12 mouse cellular contexts compared by ENCODE assay signal in genomic region chr1:87010629-87011330, GRCm38 (mm10).
DNase-seq lines count a peak whose midpoint lies in the region; ATAC-seq lines count a peak whose summit lies in the region.
"Had no signal": no experiment of that assay in that cellular context is flagged by ENCODE, and none has a peak within 500 bp of the region (broad histone marks: within the 10 kb centered on the region; RNA-seq: fewer than 3 reads in every experiment).

No protein-coding gene starts in this region.

- ATAC-seq in embryonic facial prominence, embryonic 13.5 days (ENCODE audit: insufficient number of reproducible peaks, insufficient read depth, low FRiP score, low TSS enrichment, low read depth): no peak
- 0 out of 2 replicates have a peak, but pooled peaks have one; percentile 56 for ATAC-seq in limb, embryonic 15.5 days (ENCODE audit: insufficient number of reproducible peaks, low FRiP score, low TSS enrichment, low read depth)
- ATAC-seq: intestine, embryonic 16.5 days had no signal

- no peak overlapping the region for H3K9ac ChIP-seq in embryonic facial prominence, embryonic 13.5 days
- H3K9ac ChIP-seq in limb, embryonic 15.5 days: no peak overlapping the region

- no peaks in the 10 kb centered on the region for H3K27me3 ChIP-seq in embryonic facial prominence, embryonic 13.5 days
- H3K27me3 ChIP-seq in embryonic facial prominence, embryonic 10.5 days (replicated peaks; ENCODE audit: low read depth, poor library complexity, severe bottlenecking): no peaks in the 10 kb centered on the region
- H3K27me3 ChIP-seq in limb, embryonic 15.5 days: no peaks in the 10 kb centered on the region

- no peak overlapping the region for H3K4me3 ChIP-seq in embryonic facial prominence, embryonic 13.5 days
- H3K4me3 ChIP-seq in embryonic facial prominence, embryonic 10.5 days: no peak overlapping the region
- H3K4me3 ChIP-seq in limb, embryonic 15.5 days: no peak overlapping the region

- H3K36me3 ChIP-seq in embryonic facial prominence, embryonic 13.5 days: no peaks in the 10 kb centered on the region
- H3K36me3 ChIP-seq in embryonic facial prominence, embryonic 10.5 days (replicated peaks): no peaks in the 10 kb centered on the region
- no peaks in the 10 kb centered on the region for H3K36me3 ChIP-seq in limb, embryonic 15.5 days

- H3K9me3 ChIP-seq in embryonic facial prominence, embryonic 13.5 days: no peaks in the 10 kb centered on the region
- no peaks in the 10 kb centered on the region for H3K9me3 ChIP-seq in embryonic facial prominence, embryonic 10.5 days
- no peaks in the 10 kb centered on the region for H3K9me3 ChIP-seq in limb, embryonic 15.5 days

- 63% methylated on average over 12 of the region's 12 CpGs for WGBS in embryonic facial prominence, embryonic 13.5 days
- 81% methylated on average over 12 of the region's 12 CpGs for WGBS in embryonic facial prominence, embryonic 10.5 days
- 45% methylated on average over 12 of the region's 12 CpGs for WGBS in limb, embryonic 15.5 days

- peaks cover 16% of the 10 kb centered on the region for H3K4me1 ChIP-seq in embryonic facial prominence, embryonic 13.5 days
- H3K4me1 ChIP-seq in embryonic facial prominence, embryonic 10.5 days: peaks cover 10% of the 10 kb centered on the region
- peaks cover 18% of the 10 kb centered on the region for H3K4me1 ChIP-seq in limb, embryonic 15.5 days

- no peak for DNase-seq in embryonic facial prominence, embryonic 10.5 days (ENCODE audit: low spot score)
- peak; percentile 27 to 31 for DNase-seq in left cerebral cortex, postnatal 14 days (ENCODE audit: low spot score in 2 of 2)
- DNase-seq in left cerebral cortex, adult 9 months (ENCODE audit: low spot score in 2 of 2): no peak
- DNase-seq in gastrocnemius, postnatal 10 days: peak; percentile 56
- no peak for DNase-seq in layer of hippocampus, adult 11-12 months (ENCODE audit: low spot score)
- no peak for DNase-seq in spleen, postnatal 4 days (ENCODE audit: low spot score in 2 of 2)
- DNase-seq: cerebellum, postnatal 25 days; liver had no signal

- intact Hi-C loops in left cerebral cortex, postnatal 14 days (cut with DNase I): no loop called here

- no peak overlapping the region for H3K4me2 ChIP-seq in embryonic facial prominence, embryonic 13.5 days
- no peak overlapping the region for H3K4me2 ChIP-seq in limb, embryonic 15.5 days
- H3K4me2 ChIP-seq: midbrain, embryonic 11.5 days had no signal

- peak overlapping the region; percentile 73 for H3K27ac ChIP-seq in embryonic facial prominence, embryonic 13.5 days
- H3K27ac ChIP-seq in embryonic facial prominence, embryonic 10.5 days (replicated peaks): no peak overlapping the region
- H3K27ac ChIP-seq in limb, embryonic 15.5 days: peak overlapping the region; percentile 71

Comparison
In these comparisons a context has a peak if more than half of its experiments do, and no peak if none do; other contexts are left out.
1. DNase-seq: peak in left cerebral cortex, postnatal 14 days (2 of 2) and gastrocnemius, postnatal 10 days (single experiment); none in embryonic facial prominence, embryonic 10.5 days (single experiment), left cerebral cortex, adult 9 months (0 of 2), layer of hippocampus, adult 11-12 months (single experiment) and spleen, postnatal 4 days (0 of 2).